ENCODE assay signal across 8 mouse cellular contexts in the genomic region with DNA sequence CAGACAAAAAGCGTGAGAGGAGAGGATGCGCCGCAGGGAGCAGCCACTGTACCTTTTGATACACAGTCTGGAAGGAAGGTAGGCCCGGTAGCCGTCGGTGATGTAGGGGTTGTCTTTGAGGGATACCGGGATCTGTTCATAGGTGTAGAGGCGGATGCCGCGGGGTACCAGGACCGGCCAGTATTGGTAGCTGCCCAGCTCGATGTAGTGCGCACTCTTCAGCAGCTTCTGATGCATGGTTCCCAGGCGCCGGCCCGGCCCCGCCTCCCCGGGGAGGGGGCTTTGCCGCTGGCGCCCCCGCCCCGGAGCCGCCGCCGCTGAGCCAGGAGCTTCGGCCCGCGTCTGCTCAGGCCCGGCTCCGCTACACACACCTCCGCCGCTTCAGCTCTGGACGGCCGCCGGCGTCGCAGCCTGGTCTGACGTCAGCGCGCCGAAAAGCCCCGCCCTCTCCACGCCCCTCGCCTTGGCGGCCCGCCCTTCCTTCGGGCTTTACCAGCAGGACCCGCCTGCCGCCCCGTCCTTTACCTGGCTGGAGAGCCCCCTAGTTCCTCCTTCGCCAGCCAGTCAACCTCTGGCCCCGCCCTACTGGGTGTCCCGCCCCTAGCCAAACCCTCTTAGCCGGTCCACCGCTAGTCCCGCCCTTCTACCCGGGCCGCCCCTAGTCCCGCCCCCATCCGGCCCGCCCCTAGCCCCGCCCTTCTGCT. TPM values are rescaled to one million over a fixed set of nuclear protein-coding genes. Genes with fewer than 3 reads are reported as not detected.
A peak's percentile ranks its signal among the peaks of the same experiment; 100 is the strongest.
DNase-seq lines count a peak whose midpoint lies in the region; ATAC-seq and TF ChIP-seq lines count a peak whose summit lies in the region.

TSS of gene Paqr3 (minus strand) at position 390 of the 704 bp plus-strand sequence.

- H3K27ac ChIP-seq in ES-E14 (ENCODE audit: insufficient read depth, low read depth, low read length, poor library complexity, severe bottlenecking) = no peak within 1 kb of the TSS
- H3K27ac ChIP-seq in forebrain, embryonic 16.5 days (ENCODE audit: low read length) = peak within 1 kb of the TSS; percentile 67
- peak within 1 kb of the TSS; percentile 87 for H3K27ac ChIP-seq in layer of hippocampus, adult 2 months
- H3K27ac ChIP-seq in lung, embryonic 14.5 days (ENCODE audit: low read depth) = peak within 1 kb of the TSS; percentile 18; the same call in 1 of the 2 replicates
- no peak within 1 kb of the TSS for H3K27ac ChIP-seq in olfactory bulb, adult 2 months (ENCODE audit: insufficient read depth, low read depth, low read length)
- H3K27ac ChIP-seq in thymus, adult 2 months (ENCODE audit: control insufficient read depth, insufficient read depth, low read length) = no peak within 1 kb of the TSS

- WGBS in forebrain, embryonic 16.5 days = under 1% methylated on average over 53 of the region's 62 CpGs
- WGBS in lung, embryonic 14.5 days = under 1% methylated on average over 61 of the region's 62 CpGs
- WGBS in olfactory bulb, adult 2 months = under 1% methylated on average over 60 of the region's 62 CpGs
- WGBS in thymus, adult 2 months = under 1% methylated on average over 62 of the region's 62 CpGs

- intact Hi-C loops in heart, postnatal 36 days (cut with DNase I) = no loop called here

- H3K9ac ChIP-seq in ES-E14 (ENCODE audit: insufficient read depth, low read depth, low read length, poor library complexity, severe bottlenecking) = peak within 1 kb of the TSS; percentile 84
- H3K9ac ChIP-seq in forebrain, embryonic 16.5 days (replicated peaks; ENCODE audit: low read depth, low read length) = peak within 1 kb of the TSS; percentile 87
- H3K9ac ChIP-seq in lung, embryonic 14.5 days = peak within 1 kb of the TSS; percentile 47

- DNase-seq in ES-E14 (ENCODE audit: low read depth, low spot score) = peak; percentile 93
- peak; percentile 99 for DNase-seq in cerebellum, adult 11-12 months
- peak; percentile 98 to 99 for DNase-seq in heart, postnatal 36 days
- peak; percentile 97 to 98 for DNase-seq in layer of hippocampus, adult 2 months (ENCODE audit: low spot score in 2 of 2)
- DNase-seq in lung, embryonic 14.5 days = peak; percentile 95
- peak; percentile 95 for DNase-seq in thymus, adult 2 months

- peak within 1 kb of the TSS; percentile 64 for H3K4me2 ChIP-seq in forebrain, embryonic 16.5 days (ENCODE audit: low read length)
- peak within 1 kb of the TSS; percentile 84 for H3K4me2 ChIP-seq in lung, embryonic 14.5 days

- peaks cover 0 to 3% of the 10 kb centered on the region in 2 experiments; a peak in 2 of 4 replicates for H3K4me1 ChIP-seq in ES-E14 (ENCODE audit: control insufficient read depth in 2 of 2, insufficient read depth in 2 of 2, low read length in 2 of 2, poor library complexity in 1 of 2)
- H3K4me1 ChIP-seq in forebrain, embryonic 16.5 days (replicated peaks; ENCODE audit: control insufficient read depth, insufficient read depth, low read length) = peaks cover 25% of the 10 kb centered on the region
- peaks cover 3% of the 10 kb centered on the region; the same call in 1 of the 2 replicates for H3K4me1 ChIP-seq in lung, embryonic 14.5 days (ENCODE audit: insufficient read depth)
- H3K4me1 ChIP-seq in olfactory bulb, adult 2 months (ENCODE audit: control insufficient read depth, insufficient read depth, low read length) = peaks cover 5% of the 10 kb centered on the region
- H3K4me1 ChIP-seq in thymus, adult 2 months (replicated peaks; ENCODE audit: control insufficient read depth, insufficient read depth, low read length) = 0 out of 2 replicates have a peak, but pooled peaks cover 4% of the 10 kb centered on the region

- TF ChIP-seq POLR2A in olfactory bulb, adult 2 months (IDR thresholded peaks at IDR 0.05; ENCODE audit: insufficient read depth, low read depth, low read length) = peak; percentile 64
- TF ChIP-seq POLR2A in thymus, adult 2 months (IDR thresholded peaks at IDR 0.05; ENCODE audit: control insufficient read depth, extremely low read depth, insufficient read depth, low read length, poor library complexity) = no peak

- H3K36me3 ChIP-seq in ES-E14 (ENCODE audit: control insufficient read depth, insufficient read depth, low read length, poor library complexity, severe bottlenecking) = no peaks in the 10 kb centered on the region
- H3K36me3 ChIP-seq in forebrain, embryonic 16.5 days (ENCODE audit: control insufficient read depth, insufficient read depth) = peaks cover 2% of the 10 kb centered on the region; the same call in 1 of the 2 replicates
- H3K36me3 ChIP-seq in lung, embryonic 14.5 days (ENCODE audit: insufficient read depth) = no peaks in the 10 kb centered on the region
- no peaks in the 10 kb centered on the region for H3K36me3 ChIP-seq in thymus, adult 2 months (ENCODE audit: control insufficient read depth, insufficient read depth, low read length)

- TF ChIP-seq CTCF in layer of hippocampus, adult 2 months (conservative IDR thresholded peaks at IDR 0.05) = no peak
- TF ChIP-seq CTCF in lung, embryonic 14.5 days (IDR thresholded peaks at IDR 0.05; ENCODE audit: low read depth) = no peak
- TF ChIP-seq CTCF in olfactory bulb, adult 2 months (IDR thresholded peaks at IDR 0.05; ENCODE audit: insufficient read depth, low read depth, low read length) = no peak
- TF ChIP-seq CTCF in thymus, adult 2 months (IDR thresholded peaks at IDR 0.05; ENCODE audit: borderline replicate concordance, control insufficient read depth, extremely low read depth, insufficient read depth, low read length, poor library complexity) = no peak

- no peaks in the 10 kb centered on the region for H3K9me3 ChIP-seq in ES-E14 (ENCODE audit: control insufficient read depth, insufficient read depth, low read depth, low read length)
- H3K9me3 ChIP-seq in forebrain, embryonic 16.5 days (ENCODE audit: control insufficient read depth, low read length) = no peaks in the 10 kb centered on the region
- H3K9me3 ChIP-seq in lung, embryonic 14.5 days (ENCODE audit: low read depth, low read length) = no peaks in the 10 kb centered on the region

- H3K27me3 ChIP-seq in forebrain, embryonic 16.5 days (replicated peaks; ENCODE audit: control insufficient read depth, insufficient read depth, low read length) = no peaks in the 10 kb centered on the region
- no peaks in the 10 kb centered on the region for H3K27me3 ChIP-seq in lung, embryonic 14.5 days (ENCODE audit: insufficient read depth, low read length)
- H3K27me3 ChIP-seq in thymus, adult 2 months (ENCODE audit: control insufficient read depth, insufficient read depth, low read length) = no peaks in the 10 kb centered on the region; the same call in 1 of the 2 replicates

- in situ Hi-C loops in ES-E14 (cut with MboI; ENCODE audit: low sequenced_read_pairs in 2 of 2, unreplicated experiment in 2 of 2) = loop anchor here (25.0 kb wide), 1 partner anchor 1076 kb away; no protein-coding TSS in a partner anchor

- peak; percentile 97 for ATAC-seq in forebrain, embryonic 16.5 days
- ATAC-seq in lung, embryonic 14.5 days (ENCODE audit: insufficient read depth) = peak; percentile 98

- H3K4me3 ChIP-seq in ES-E14 (ENCODE audit: insufficient read depth in 1 of 2, low read depth in 1 of 2, low read length in 2 of 2, poor library complexity in 1 of 2, severe bottlenecking in 1 of 2) = peak within 1 kb of the TSS; percentile 79 to 81
- H3K4me3 ChIP-seq in forebrain, embryonic 16.5 days (replicated peaks; ENCODE audit: low read length) = peak within 1 kb of the TSS; percentile 81
- peak within 1 kb of the TSS; percentile 95 for H3K4me3 ChIP-seq in layer of hippocampus, adult 2 months
- peak within 1 kb of the TSS; percentile 59 for H3K4me3 ChIP-seq in lung, embryonic 14.5 days (ENCODE audit: low read depth, low read length)
- H3K4me3 ChIP-seq in olfactory bulb, adult 2 months (ENCODE audit: insufficient read depth, low read depth, low read length) = peak within 1 kb of the TSS; percentile 82
- peak within 1 kb of the TSS; percentile 54 for H3K4me3 ChIP-seq in thymus, adult 2 months (ENCODE audit: control insufficient read depth, insufficient read depth, low read length)

TF ChIP-seq in ES-E14, 5 proteins besides CTCF, POLR2A, EP300 and RAD21:
- TF ChIP-seq ZNF384 (IDR thresholded peaks at IDR 0.05; ENCODE audit: low read depth, low read length) (no peak), MAFK (IDR thresholded peaks at IDR 0.05; ENCODE audit: insufficient read depth, low read depth, low read length) (no peak), HCFC1 (IDR thresholded peaks at IDR 0.05; ENCODE audit: borderline replicate concordance, insufficient read depth, low read length) (no peak), ZC3H11A (IDR thresholded peaks at IDR 0.05; ENCODE audit: borderline replicate concordance, low read depth, low read length) (no peak), CHD2 (IDR thresholded peaks at IDR 0.05; ENCODE audit: low read depth, low read length) (no peak)
TF ChIP-seq in ES-E14: peak in this region for 0.

RNA-seq across cellular contexts. Expression of gene Paqr3, which starts in this region (rescaled TPM):
- 10.0 and 13.1 TPM in 2 replicates for total RNA-seq in ES-E14 (2012; rRNA removed)
- polyA plus RNA-seq in forebrain, embryonic 16.5 days (2015; fragmentation: Nextera tagmentation; extraction: Ambion mirVana) = 20.4 and 23.3 TPM in 2 replicates
- 1 to 10 TPM; 1.7 to 3.7 TPM for total RNA-seq in heart, postnatal 36 days (2021)
- 10 to 100 TPM; 29.8 to 31.8 TPM for total RNA-seq in layer of hippocampus, adult 2 months (2021)
- 3.4 and 4.6 TPM in 2 replicates for polyA plus RNA-seq in lung, embryonic 14.5 days (2014; fragmentation: Nextera tagmentation; extraction: Ambion mirVana)
- polyA plus RNA-seq in olfactory bulb, adult 2 months (2012; ENCODE audit: insufficient read depth, insufficient read length, low replicate concordance, missing spikeins) = not detected in 2 replicates
- 3.3 and 3.5 TPM in 2 replicates for polyA plus RNA-seq in thymus, adult 2 months (2012; rRNA removed)

Comparison
In these comparisons a context has a peak if more than half of its experiments do, and no peak if none do; other contexts are left out.
1. H3K27ac ChIP-seq: peak in forebrain, embryonic 16.5 days (single experiment), layer of hippocampus, adult 2 months (single experiment) and lung, embryonic 14.5 days (single experiment); none in ES-E14 (single experiment), olfactory bulb, adult 2 months (single experiment) and thymus, adult 2 months (single experiment).
2. Peak in every context shown above with its lines, with median percentiles within 50 percentile points of each other: DNase-seq, H3K4me3 ChIP-seq and H3K9ac ChIP-seq.